Mouse (Mus musculus) spleen, postnatal 14 days (tissue): ENCODE data around the gene Dcaf7.

Source experiments
- DNase-seq, 2 experiments: peaks; one replicate each; pipeline ENCODE4 v3.0.0; 2021 to 2022; ENCODE audit warnings: low spot score in 2 of 2

Dcaf7 gene

DNA sequence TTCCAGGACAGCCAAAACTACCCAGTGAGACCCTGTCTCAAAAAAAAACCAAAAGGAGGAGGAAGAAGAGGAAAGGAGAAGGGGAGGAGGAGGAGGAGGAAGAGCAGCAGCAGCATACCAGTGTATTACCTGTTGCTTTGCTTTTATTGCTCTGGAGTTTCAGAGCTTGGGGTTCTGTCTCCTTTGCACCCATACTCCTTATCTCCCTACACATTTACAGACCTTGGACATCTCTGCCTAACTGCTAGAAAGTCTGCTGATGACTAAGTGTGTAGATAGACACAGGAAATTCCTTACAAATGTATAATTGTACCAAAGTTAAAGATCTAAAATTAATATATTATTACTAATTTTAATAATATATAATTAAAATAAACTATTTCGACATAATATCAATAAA is 8.6 kb downstream of the Dcaf7 start:
- DNase-seq, result no peak

DNA sequence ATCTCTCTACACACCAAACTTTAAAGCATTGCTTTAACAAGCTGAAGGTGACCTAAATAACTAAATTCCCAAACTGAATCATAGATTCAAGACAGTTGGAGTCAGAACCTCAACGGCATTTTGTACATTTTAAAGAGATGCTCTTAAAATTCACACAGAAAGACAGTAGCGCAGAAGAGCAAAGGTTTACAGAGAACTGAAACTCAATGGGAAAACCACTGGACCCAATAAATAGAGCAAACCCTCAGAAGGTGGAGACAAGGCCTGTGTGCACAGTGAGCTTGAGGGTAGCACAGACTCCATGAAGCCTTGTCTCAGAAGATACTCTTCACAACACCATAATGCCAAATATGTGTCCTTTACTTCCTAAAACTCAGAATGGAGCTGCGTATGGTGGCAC is 9.1 kb downstream of the Dcaf7 start:
- DNase-seq, result no peak

DNA sequence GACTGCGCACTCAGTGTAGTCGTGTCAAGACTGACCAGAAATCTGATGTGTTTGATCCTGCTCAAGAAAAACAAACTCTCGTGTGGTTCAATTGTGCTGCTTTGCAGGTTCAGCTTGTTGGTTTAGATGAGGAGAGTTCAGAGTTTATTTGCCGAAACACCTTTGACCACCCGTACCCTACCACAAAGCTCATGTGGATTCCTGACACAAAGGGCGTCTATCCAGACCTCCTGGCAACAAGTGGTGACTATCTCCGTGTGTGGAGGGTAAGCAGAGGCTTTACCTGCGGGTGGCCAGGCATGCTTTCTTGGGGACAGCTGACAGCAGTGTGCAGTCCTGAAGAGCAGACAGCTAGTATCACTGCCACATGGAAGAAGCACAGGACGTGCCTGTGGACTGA is 9.9 kb downstream of the Dcaf7 start:
- no peak for DNase-seq

DNA sequence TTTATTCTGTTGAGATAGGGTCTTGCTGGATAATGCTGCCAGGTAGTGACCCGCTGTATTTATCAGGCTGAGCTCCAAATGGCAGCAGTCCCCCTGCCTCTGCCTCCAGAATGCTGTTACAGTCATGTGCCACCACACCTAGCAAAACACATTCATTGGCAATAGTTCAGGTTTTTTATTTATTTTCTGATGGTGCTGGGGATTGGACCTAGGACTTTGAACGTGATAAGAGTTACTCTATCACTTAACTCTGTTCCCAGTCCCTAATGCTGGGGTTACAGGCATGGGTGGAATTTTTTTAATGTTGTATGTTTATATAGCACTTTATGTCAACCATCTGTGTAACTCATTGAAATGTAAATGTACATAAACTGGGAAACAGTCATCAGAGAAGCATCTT is 17.2 kb downstream of the Dcaf7 start:
- DNase-seq, result no peak

- no peak for DNase-seq
Measured at GRCm38 (mm10) chr11:106054600-106054999, 17.9 kb downstream of the Dcaf7 start.

GRCm38 (mm10) chr11:106055341-106055740 is 18.7 kb downstream of the Dcaf7 start:
- no peak for DNase-seq

DNA sequence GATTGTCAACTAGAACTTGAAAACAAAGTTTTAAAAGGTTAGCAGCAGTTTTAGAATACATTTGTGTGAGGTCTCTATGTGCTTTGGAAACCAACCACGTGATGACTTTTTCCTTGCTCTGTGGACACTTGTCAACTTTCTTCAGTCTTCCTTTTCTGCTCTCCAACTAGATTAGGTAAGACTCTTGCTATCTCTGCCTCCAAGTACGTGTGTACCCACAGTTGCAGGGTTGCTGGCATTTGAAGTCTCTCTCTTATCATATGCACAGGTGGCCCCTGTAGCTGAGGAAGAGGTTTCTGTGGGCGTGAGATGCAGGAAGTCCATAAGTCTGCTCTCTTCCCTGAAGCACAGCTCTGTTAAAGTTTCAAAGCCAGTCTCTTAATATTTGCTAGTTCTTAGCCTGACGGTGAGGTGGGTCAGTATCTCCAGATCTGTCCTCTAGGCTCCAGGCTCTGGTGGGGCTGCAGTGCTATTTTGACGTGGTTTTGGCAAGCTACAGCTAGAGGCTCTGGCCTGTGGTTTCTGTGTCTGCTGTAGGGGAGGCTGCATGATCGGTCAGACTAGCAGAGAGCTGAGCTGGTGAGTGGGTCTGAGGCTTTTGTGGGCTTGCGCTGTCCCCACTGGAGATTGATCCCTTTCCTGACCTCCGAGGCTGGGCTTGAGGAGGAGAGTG is 20.3 kb downstream of the Dcaf7 start:
- no peak for DNase-seq

GRCm38 (mm10) chr11:106058020-106058419 is 21.3 kb downstream of the Dcaf7 start:
- no peak for DNase-seq

GRCm38 (mm10) chr11:106060549-106060948 is 23.9 kb downstream of the Dcaf7 start:
- DNase-seq, result no peak

- DNase-seq, result no peak
Measured at GRCm38 (mm10) chr11:106061311-106061710, 24.6 kb downstream of the Dcaf7 start.

DNA sequence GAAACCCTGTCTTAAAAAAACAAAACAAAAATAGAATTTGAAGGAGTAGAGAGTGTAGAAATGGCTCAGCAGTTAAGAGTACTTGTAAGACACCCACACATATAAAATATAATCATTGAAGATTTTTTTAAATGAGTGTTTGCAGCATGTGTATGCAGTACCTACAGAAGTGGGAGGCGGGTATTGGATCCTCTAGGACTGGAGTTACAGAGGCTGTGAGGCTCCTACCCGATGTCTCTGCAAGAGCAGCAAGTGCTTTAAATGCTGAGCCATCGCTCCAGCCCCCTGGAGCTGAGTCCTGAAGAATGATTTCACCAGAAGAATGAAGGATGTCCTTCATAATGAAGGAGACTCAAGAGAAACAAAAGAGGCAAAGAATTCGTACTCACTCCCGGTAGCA is 27.1 kb downstream of the Dcaf7 start:
- no peak for DNase-seq

GRCm38 (mm10) chr11:106065073-106065922 is 28.6 kb downstream of the Dcaf7 start:
- no peak for DNase-seq

GRCm38 (mm10) chr11:106065923-106066571 is 29.4 kb downstream of the Dcaf7 start, which contains the start of gene Taco1:
Gene Taco1 (plus strand): TSS chr11:106066061.
- DNase-seq, result peak; percentile 83 to 90

- peak in 1 of 2 experiments; percentile 29 for DNase-seq
Measured at GRCm38 (mm10) chr11:106066616-106067015, 29.9 kb downstream of the Dcaf7 start.

- no peak for DNase-seq
Measured at GRCm38 (mm10) chr11:106073774-106074173, 37.1 kb downstream of the Dcaf7 start.

DNA sequence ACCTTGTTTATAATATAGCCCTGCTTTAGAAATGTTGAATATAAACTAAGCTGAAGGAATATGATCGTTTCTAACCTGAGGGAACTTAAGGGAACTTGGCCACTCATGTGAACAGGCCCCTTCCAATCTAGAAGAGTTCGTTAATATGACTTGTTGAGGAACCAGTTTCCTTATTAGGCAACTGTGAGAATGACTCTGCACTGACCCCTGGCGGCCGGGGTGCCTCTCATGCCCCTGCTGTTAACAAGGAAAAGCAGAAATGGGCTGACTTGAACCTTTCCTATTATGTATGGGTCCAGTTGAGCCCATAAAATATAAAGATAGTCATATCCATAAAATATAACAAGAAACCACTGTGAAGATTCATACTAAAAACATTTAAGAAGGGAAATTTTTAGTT is 39.6 kb downstream of the Dcaf7 start:
- DNase-seq, result peak; percentile 59 to 76

GRCm38 (mm10) chr11:106083708-106084701 is 47.3 kb downstream of the Dcaf7 start, which contains the start of gene Map3k3:
Gene Map3k3 (plus strand): TSS chr11:106084613.
- peak; percentile 91 to 92 for DNase-seq

DNA sequence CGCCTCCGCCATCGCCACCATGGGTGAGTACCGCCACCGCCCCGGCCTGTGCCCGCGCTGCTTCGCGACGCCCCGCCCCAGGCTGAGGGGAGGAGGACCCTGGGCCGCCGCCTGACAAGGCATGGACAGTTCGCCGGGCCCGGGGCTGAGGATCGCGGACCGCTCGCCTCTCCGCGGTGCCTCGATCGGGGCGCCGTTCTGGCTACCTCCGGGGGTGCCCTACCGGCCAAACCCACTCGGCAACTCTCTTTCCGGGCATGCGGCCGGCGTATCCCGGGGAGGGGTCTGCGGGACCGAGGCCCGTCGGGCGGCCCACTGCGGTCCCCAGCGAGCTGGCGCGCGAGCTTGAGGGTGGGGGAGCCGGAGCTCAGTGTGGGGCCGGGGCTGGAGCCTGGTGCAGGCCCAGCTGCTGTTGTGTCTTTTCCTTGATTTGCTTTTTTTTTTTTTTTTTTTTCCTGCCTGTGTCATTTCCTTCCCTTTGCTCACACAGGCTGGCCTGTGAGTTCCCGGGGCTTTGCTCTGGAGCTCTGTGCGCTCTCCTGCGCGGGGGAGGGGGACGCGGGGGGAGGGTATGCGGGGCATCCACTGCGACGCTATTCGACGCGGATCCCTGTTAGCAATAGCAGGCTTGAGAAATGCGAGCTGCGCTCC is 48.4 kb downstream of the Dcaf7 start:
- peak; percentile 49 to 59 for DNase-seq

GRCm38 (mm10) chr11:106098223-106098622 is 61.6 kb downstream of the Dcaf7 start:
- DNase-seq, result no peak

DNA sequence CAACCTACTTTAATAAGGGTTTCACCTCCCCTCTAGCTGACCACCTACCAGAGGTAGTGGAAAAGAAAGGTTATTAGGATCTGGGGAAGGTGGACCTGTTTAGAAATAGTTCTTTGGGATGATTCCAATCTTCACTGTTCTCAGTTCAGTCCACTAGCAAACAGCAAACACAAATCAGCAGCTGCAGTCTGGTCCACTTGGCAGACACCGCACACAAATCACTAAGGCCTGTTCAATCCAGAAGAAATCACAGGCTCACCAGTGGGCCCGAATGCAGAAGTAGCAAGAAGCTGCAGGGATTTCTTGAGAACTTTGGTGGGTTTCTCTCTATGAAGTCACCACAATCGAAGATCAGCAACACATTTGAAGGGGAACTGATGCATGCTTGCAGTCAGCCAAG is 66.2 kb downstream of the Dcaf7 start:
- no peak for DNase-seq
